ENCODE assay signal across 8 mouse cellular contexts in genomic region chr14:52120169-52120568, GRCm38 (mm10). TPM values are rescaled to one million over a fixed set of nuclear protein-coding genes. Genes with fewer than 3 reads are reported as not detected.
DNase-seq lines count a peak whose midpoint lies in the region; ATAC-seq and TF ChIP-seq lines count a peak whose summit lies in the region.

No protein-coding gene starts in this region.

- peak overlapping the region; percentile 99; the same call in 1 of the 2 replicates for H3K4me2 ChIP-seq in kidney, postnatal 0 days (ENCODE audit: low read length)
- H3K4me2 ChIP-seq in forebrain, embryonic 15.5 days (replicated peaks): peak overlapping the region; percentile 95
- peak overlapping the region; percentile 87; the same call in 1 of the 2 replicates for H3K4me2 ChIP-seq in limb, embryonic 14.5 days (replicated peaks; ENCODE audit: low read depth, low read length, severe bottlenecking)
- peak overlapping the region; percentile 86 for H3K4me2 ChIP-seq in neural tube, embryonic 15.5 days

- no peak for DNase-seq in kidney, postnatal 0 days (ENCODE audit: low spot score)
- no peak for DNase-seq in kidney, postnatal 36 days
- DNase-seq in limb, embryonic 14.5 days (ENCODE audit: low spot score): no peak
- no peak for DNase-seq in left cerebral cortex, postnatal 14 days (ENCODE audit: low spot score in 2 of 2)
- DNase-seq in spleen, adult 12 weeks (ENCODE audit: low spot score): no peak
- DNase-seq in thymus, postnatal 0 days (ENCODE audit: low spot score): no peak

- no peak for TF ChIP-seq POLR2A in limb, embryonic 14.5 days (IDR thresholded peaks at IDR 0.05; ENCODE audit: borderline replicate concordance, extremely low read depth, insufficient read depth, insufficient read length)

- H3K4me1 ChIP-seq in kidney, postnatal 0 days (replicated peaks; ENCODE audit: insufficient read depth, low read length): no peaks in the 10 kb centered on the region; the same call in 1 of the 2 replicates
- peaks cover 7% of the 10 kb centered on the region for H3K4me1 ChIP-seq in forebrain, embryonic 15.5 days
- H3K4me1 ChIP-seq in limb, embryonic 14.5 days (ENCODE audit: control insufficient read depth, insufficient read depth, low read length): peaks cover 10% of the 10 kb centered on the region; the same call in 1 of the 2 replicates
- H3K4me1 ChIP-seq in neural tube, embryonic 15.5 days: peaks cover 14% of the 10 kb centered on the region

- intact Hi-C loops in left cerebral cortex, postnatal 14 days (cut with DNase I): loop anchor here (5.0 kb wide), 1 partner anchor 77 kb away; the partner anchor contains the start of gene Supt16

- WGBS in kidney, postnatal 0 days: 64% methylated on average over 7 of the region's 7 CpGs
- WGBS in forebrain, embryonic 15.5 days: 71% methylated on average over 7 of the region's 7 CpGs
- WGBS in limb, embryonic 14.5 days: 59% methylated on average over 7 of the region's 7 CpGs
- WGBS in neural tube, embryonic 15.5 days: 66% methylated on average over 7 of the region's 7 CpGs

- H3K9me3 ChIP-seq in kidney, postnatal 0 days (replicated peaks; ENCODE audit: low read length): no peaks in the 10 kb centered on the region
- H3K9me3 ChIP-seq in forebrain, embryonic 15.5 days: no peaks in the 10 kb centered on the region
- no peaks in the 10 kb centered on the region for H3K9me3 ChIP-seq in limb, embryonic 14.5 days (ENCODE audit: control insufficient read depth, low read length)
- no peaks in the 10 kb centered on the region for H3K9me3 ChIP-seq in neural tube, embryonic 15.5 days (replicated peaks)

- no peak for ATAC-seq in kidney, postnatal 0 days (replicated peaks; ENCODE audit: low FRiP score, low read depth)
- no peak for ATAC-seq in forebrain, embryonic 15.5 days (replicated peaks)
- ATAC-seq in limb, embryonic 14.5 days (ENCODE audit: low FRiP score, low read depth): no peak
- ATAC-seq in neural tube, embryonic 15.5 days (ENCODE audit: low FRiP score): no peak

- H3K4me3 ChIP-seq in kidney, postnatal 0 days (replicated peaks; ENCODE audit: low read depth, low read length): no peak overlapping the region
- peak overlapping the region; percentile 56 for H3K4me3 ChIP-seq in forebrain, embryonic 15.5 days
- H3K4me3 ChIP-seq in limb, embryonic 14.5 days (replicated peaks; ENCODE audit: low read length): peak overlapping the region; percentile 55; the same call in 1 of the 2 replicates
- H3K4me3 ChIP-seq in neural tube, embryonic 15.5 days (replicated peaks): peak overlapping the region; percentile 53

- TF ChIP-seq CTCF in kidney, postnatal 0 days (IDR thresholded peaks at IDR 0.05; ENCODE audit: low read depth): no peak

- H3K27me3 ChIP-seq in kidney, postnatal 0 days (ENCODE audit: insufficient read depth, low read length): no peaks in the 10 kb centered on the region
- no peaks in the 10 kb centered on the region for H3K27me3 ChIP-seq in forebrain, embryonic 15.5 days
- H3K27me3 ChIP-seq in limb, embryonic 14.5 days (ENCODE audit: control insufficient read depth, insufficient read depth, low read length): no peaks in the 10 kb centered on the region
- peaks cover 3% of the 10 kb centered on the region; the same call in 1 of the 2 replicates for H3K27me3 ChIP-seq in neural tube, embryonic 15.5 days (replicated peaks)

- H3K36me3 ChIP-seq in kidney, postnatal 0 days (ENCODE audit: insufficient read depth, low read length): no peaks in the 10 kb centered on the region
- H3K36me3 ChIP-seq in forebrain, embryonic 15.5 days: no peaks in the 10 kb centered on the region
- no peaks in the 10 kb centered on the region for H3K36me3 ChIP-seq in limb, embryonic 14.5 days (ENCODE audit: control insufficient read depth, insufficient read depth, low read length)
- H3K36me3 ChIP-seq in neural tube, embryonic 15.5 days: no peaks in the 10 kb centered on the region

- no peak overlapping the region for H3K9ac ChIP-seq in kidney, postnatal 0 days (ENCODE audit: low read depth, low read length)
- 0 out of 2 replicates have a peak overlapping the region, but pooled peaks have one; percentile 74 for H3K9ac ChIP-seq in forebrain, embryonic 15.5 days (replicated peaks)
- no peak overlapping the region for H3K9ac ChIP-seq in limb, embryonic 14.5 days (ENCODE audit: low read depth, low read length, severe bottlenecking)
- H3K9ac ChIP-seq in neural tube, embryonic 15.5 days (replicated peaks): peak overlapping the region; percentile 71; the same call in 1 of the 2 replicates

- no peak overlapping the region for H3K27ac ChIP-seq in kidney, postnatal 0 days
- no peak overlapping the region for H3K27ac ChIP-seq in forebrain, embryonic 15.5 days (replicated peaks)
- H3K27ac ChIP-seq in limb, embryonic 14.5 days (replicated peaks; ENCODE audit: low read depth, low read length): no peak overlapping the region
- H3K27ac ChIP-seq in neural tube, embryonic 15.5 days (replicated peaks): 0 out of 2 replicates have a peak overlapping the region, but pooled peaks have one; percentile 83

RNA-seq across cellular contexts. Expression of gene Rpgrip1, which starts 9.7 kb away (rescaled TPM):
- 51.1 and 51.2 TPM in 2 replicates for polyA plus RNA-seq in kidney, postnatal 0 days (2015; fragmentation: Nextera tagmentation; extraction: Ambion mirVana)
- polyA plus RNA-seq in forebrain, embryonic 15.5 days (2015; fragmentation: Nextera tagmentation; extraction: Ambion mirVana): 61.9 and 71.1 TPM in 2 replicates
- polyA plus RNA-seq in limb, embryonic 14.5 days (2012; rRNA removed): 1.1 and 2.1 TPM in 2 replicates
- polyA plus RNA-seq in limb, embryonic 14.5 days (2014; fragmentation: Nextera tagmentation; extraction: Ambion mirVana): 63.4 and 70.1 TPM in 2 replicates
- polyA plus RNA-seq in neural tube, embryonic 15.5 days (2015; fragmentation: Nextera tagmentation; extraction: Ambion mirVana): 42.6 and 46.0 TPM in 2 replicates
- 1 to 10 TPM in 1 of 2 experiments, under 1 TPM in 1; 0.88 to 2.2 TPM for total RNA-seq in left cerebral cortex, postnatal 14 days (2021)
- polyA plus RNA-seq in thymus, postnatal 0 days (2015; fragmentation: Nextera tagmentation; extraction: Ambion mirVana): 87.6 and 94.0 TPM in 2 replicates

RNA-seq across cellular contexts. Expression of gene Hnrnpc, which starts 16.3 kb away (rescaled TPM):
- polyA plus RNA-seq in kidney, postnatal 0 days (2015; fragmentation: Nextera tagmentation; extraction: Ambion mirVana): 367 and 400 TPM in 2 replicates
- 710 and 729 TPM in 2 replicates for polyA plus RNA-seq in forebrain, embryonic 15.5 days (2015; fragmentation: Nextera tagmentation; extraction: Ambion mirVana)
- 386 and 478 TPM in 2 replicates for polyA plus RNA-seq in limb, embryonic 14.5 days (2012; rRNA removed)
- polyA plus RNA-seq in limb, embryonic 14.5 days (2014; fragmentation: Nextera tagmentation; extraction: Ambion mirVana): 526 and 573 TPM in 2 replicates
- polyA plus RNA-seq in neural tube, embryonic 15.5 days (2015; fragmentation: Nextera tagmentation; extraction: Ambion mirVana): 424 and 500 TPM in 2 replicates
- total RNA-seq in left cerebral cortex, postnatal 14 days (2021): 100 to 1,000 TPM; 194 to 206 TPM
- 536 and 645 TPM in 2 replicates for polyA plus RNA-seq in thymus, postnatal 0 days (2015; fragmentation: Nextera tagmentation; extraction: Ambion mirVana)

Comparison
In these comparisons a context has a peak if more than half of its experiments do, and no peak if none do; other contexts are left out.
1. H3K9ac ChIP-seq: peak in forebrain, embryonic 15.5 days (single experiment) and neural tube, embryonic 15.5 days (single experiment); none in kidney, postnatal 0 days (single experiment) and limb, embryonic 14.5 days (single experiment).
2. Peak in every context shown above with its lines, with median percentiles within 50 percentile points of each other: H3K4me2 ChIP-seq.